Mouse (Mus musculus) kidney, postnatal 0 days (tissue): ENCODE results near the gene Rnaseh1. TPM values are rescaled to one million over a fixed set of nuclear protein-coding genes. Genes with fewer than 3 reads are reported as not detected.

Source experiments
- ATAC-seq: fragments of 200-750 bp; cut with Nextera tagmentation; replicated peaks from 2 replicates; pipeline ENCODE4 v1.8.0; 2017; ENCODE audit warnings: low read depth, moderate number of reproducible peaks, moderate TSS enrichment, moderate library complexity; ENCODE audit not compliant: low FRiP score
- DNase-seq: peaks from one replicate; pipeline ENCODE4 v3.0.0-alpha.2; 2016; ENCODE audit warnings: low spot score
- H3K27ac ChIP-seq: fragments of 300-500 bp; sonication (generic); 2 replicates; pipeline ENCODE4 v1.5.1; 2014; ENCODE audit warnings: mild to moderate bottlenecking
- H3K27me3 ChIP-seq: fragments of 300-500 bp; sonication (generic); 2 replicates; pipeline ENCODE4 v1.6.1; 2014; ENCODE audit warnings: low read length, mixed read lengths; ENCODE audit not compliant: insufficient read depth
- H3K36me3 ChIP-seq: fragments of 300-500 bp; sonication (generic); 2 replicates; pipeline ENCODE4 v1.6.1; 2014; ENCODE audit warnings: low read length, mixed read lengths; ENCODE audit not compliant: insufficient read depth
- H3K4me1 ChIP-seq: fragments of 300-500 bp; sonication (generic); replicated peaks from 2 replicates; pipeline ENCODE4 v1.6.1; 2014; ENCODE audit warnings: antibody characterized with exemption, low read length, mixed read lengths; ENCODE audit not compliant: insufficient read depth
- H3K4me2 ChIP-seq: fragments of 300-500 bp; sonication (generic); 2 replicates; pipeline ENCODE4 v1.6.1; 2014; ENCODE audit warnings: mild to moderate bottlenecking, low read length, moderate library complexity, mixed read lengths
- H3K4me3 ChIP-seq: fragments of 300-500 bp; sonication (generic); replicated peaks from 2 replicates; pipeline ENCODE4 v1.5.1; 2014; ENCODE audit warnings: low read depth, low read length
- H3K9ac ChIP-seq: fragments of 300-500 bp; sonication (generic); 2 replicates; pipeline ENCODE4 v1.6.1; 2014; ENCODE audit warnings: low read depth, low read length
- H3K9me3 ChIP-seq: fragments of 300-500 bp; sonication (generic); replicated peaks from 2 replicates; pipeline ENCODE4 v1.6.1; 2016; ENCODE audit warnings: low read length, inconsistent platforms, mixed read lengths
- CTCF ChIP-seq: IDR thresholded peaks from 2 replicates; pipeline ENCODE4 v1.5.1; 2016; ENCODE audit warnings: antibody characterized with exemption, low read depth, mild to moderate bottlenecking, moderate library complexity
- WGBS: fragments of 180-500 bp; shearing (Covaris S2); extraction: QIAGEN DNeasy Blood & Tissue Kit; methylation state at CpG from one replicate; pipeline ENCODE4 v1.1.7; 2014; 5-methylcytosine and 5-hydroxymethylcytosine counted together
- polyA plus RNA-seq: library from polyadenylated mRNA; unstranded; fragments of >200 nt; fragmentation: Nextera tagmentation; extraction: Ambion mirVana; gene quantifications from 2 replicates; pipeline ENCODE4 v1.2.1, GENCODE M21; 2015

Gene Rnaseh1
- polyA plus RNA-seq, result 23.7 and 24.8 TPM in 2 replicates

GRCm38 (mm10) chr12:28649141-28650110 lies at the start of gene Rnaseh1:
Rnaseh1 (plus strand) TSS chr12:28649602.
- H3K4me2 ChIP-seq, result peak within 1 kb of the TSS; percentile 79
- ATAC-seq (peak; percentile 95), DNase-seq (peak; percentile 91)
- H3K4me1 ChIP-seq, result peaks cover 7% of the 10 kb centered on the region; the same call in 1 of the 2 replicates
- no peaks in the 10 kb centered on the region for H3K27me3 ChIP-seq
- no peak for TF ChIP-seq CTCF
- 2% methylated on average over 52 of the region's 52 CpGs for WGBS
- no peaks in the 10 kb centered on the region for H3K9me3 ChIP-seq
- H3K36me3 ChIP-seq, result peaks cover 5% of the 10 kb centered on the region; the same call in 1 of the 2 replicates
- peak within 1 kb of the TSS; percentile 79 for H3K9ac ChIP-seq
- H3K27ac ChIP-seq, result peak within 1 kb of the TSS; percentile 27; the same call in 1 of the 2 replicates
- H3K4me3 ChIP-seq, result peak within 1 kb of the TSS; percentile 89

- H3K4me1 ChIP-seq, result no peaks in the 10 kb centered on the region
- H3K27ac ChIP-seq, result no peak overlapping the region
- H3K36me3 ChIP-seq, result no peaks in the 10 kb centered on the region
- TF ChIP-seq CTCF, result no peak
- DNase-seq, result no peak
- H3K9ac ChIP-seq, result no peak overlapping the region
- H3K4me3 ChIP-seq, result no peak overlapping the region
- 14% methylated on average over 4 of the region's 4 CpGs for WGBS
- H3K27me3 ChIP-seq, result no peaks in the 10 kb centered on the region
- no peak overlapping the region for H3K4me2 ChIP-seq
- H3K9me3 ChIP-seq, result no peaks in the 10 kb centered on the region
- no peak for ATAC-seq
Measured at GRCm38 (mm10) chr12:28602259-28602658, 47.1 kb upstream of the Rnaseh1 start.

- no peak overlapping the region for H3K4me3 ChIP-seq
- no peak overlapping the region for H3K9ac ChIP-seq
- no peak for DNase-seq
- H3K36me3 ChIP-seq, result no peaks in the 10 kb centered on the region
- no peaks in the 10 kb centered on the region for H3K9me3 ChIP-seq
- H3K27me3 ChIP-seq, result no peaks in the 10 kb centered on the region
- no peak overlapping the region for H3K27ac ChIP-seq
- H3K4me1 ChIP-seq, result no peaks in the 10 kb centered on the region
- no peak for ATAC-seq
- TF ChIP-seq CTCF, result no peak
- 36% methylated on average over 1 of the region's 1 CpGs for whole genome bisulfite sequencing
- H3K4me2 ChIP-seq, result no peak overlapping the region
Measured at GRCm38 (mm10) chr12:28603494-28603893, 45.9 kb upstream of the Rnaseh1 start.

- H3K4me3 ChIP-seq, result no peak overlapping the region
- ATAC-seq (no peak), DNase-seq (no peak)
- no peaks in the 10 kb centered on the region for H3K27me3 ChIP-seq
- no peak for TF ChIP-seq CTCF
- H3K9ac ChIP-seq, result no peak overlapping the region
- H3K36me3 ChIP-seq, result no peaks in the 10 kb centered on the region
- H3K4me2 ChIP-seq, result no peak overlapping the region
- H3K27ac ChIP-seq, result no peak overlapping the region
- no peaks in the 10 kb centered on the region for H3K4me1 ChIP-seq
- H3K9me3 ChIP-seq, result no peaks in the 10 kb centered on the region
- WGBS, result 59% methylated on average over 17 of the region's 17 CpGs
Measured at GRCm38 (mm10) chr12:28607546-28608305, 41.7 kb upstream of the Rnaseh1 start.

- H3K4me1 ChIP-seq, result no peaks in the 10 kb centered on the region
- no peak overlapping the region for H3K27ac ChIP-seq
- no peak overlapping the region for H3K4me3 ChIP-seq
- H3K36me3 ChIP-seq, result no peaks in the 10 kb centered on the region
- no peak for DNase-seq
- H3K4me2 ChIP-seq, result no peak overlapping the region
- H3K27me3 ChIP-seq, result no peaks in the 10 kb centered on the region
- H3K9me3 ChIP-seq, result no peaks in the 10 kb centered on the region
- WGBS, result 33% methylated on average over 6 of the region's 6 CpGs
- ATAC-seq, result no peak
- no peak for TF ChIP-seq CTCF
- H3K9ac ChIP-seq, result no peak overlapping the region
Measured at GRCm38 (mm10) chr12:28612391-28612790, 37.0 kb upstream of the Rnaseh1 start.

- H3K9me3 ChIP-seq, result no peaks in the 10 kb centered on the region
- no peaks in the 10 kb centered on the region for H3K27me3 ChIP-seq
- WGBS, result 64% methylated on average over 7 of the region's 7 CpGs
- peak; percentile 24 for DNase-seq
- TF ChIP-seq CTCF, result no peak
- H3K9ac ChIP-seq, result no peak overlapping the region
- H3K4me3 ChIP-seq, result no peak overlapping the region
- H3K36me3 ChIP-seq, result no peaks in the 10 kb centered on the region
- no peak for ATAC-seq
- no peak overlapping the region for H3K27ac ChIP-seq
- H3K4me2 ChIP-seq, result no peak overlapping the region
- no peaks in the 10 kb centered on the region for H3K4me1 ChIP-seq
Measured at GRCm38 (mm10) chr12:28614401-28614800, 35.0 kb upstream of the Rnaseh1 start.
